Mouse (Mus musculus) hindbrain, postnatal 0 days (tissue): Measurements from ENCODE around the gene Rptor. TPM values are rescaled to one million over a fixed set of nuclear protein-coding genes. Genes with fewer than 3 reads are reported as not detected.
A peak's percentile ranks its signal among the peaks of the same experiment; 100 is the strongest.

ENCODE experiments used
- ATAC-seq: fragments of 200-750 bp; cut with Nextera tagmentation; 2 replicates; pipeline ENCODE4 v1.8.0; 2017; ENCODE audit warnings: mild to moderate bottlenecking, moderate TSS enrichment, moderate library complexity
- DNase-seq: peaks from one replicate; pipeline ENCODE4 v3.0.0-alpha.2; 2015; ENCODE audit warnings: low spot score
- H3K27ac ChIP-seq: fragments of 300-500 bp; sonication (generic); 2 replicates; pipeline ENCODE4 v1.5.1; 2014; ENCODE audit warnings: mild to moderate bottlenecking
- H3K27me3 ChIP-seq: fragments of 300-500 bp; sonication (generic); 2 replicates; pipeline ENCODE4 v1.6.1; 2014; ENCODE audit warnings: low read length, mixed read lengths; ENCODE audit not compliant: insufficient read depth
- H3K36me3 ChIP-seq: fragments of 300-500 bp; sonication (generic); 2 replicates; pipeline ENCODE4 v1.6.1; 2014; ENCODE audit warnings: low read length, mixed read lengths; ENCODE audit not compliant: insufficient read depth
- H3K4me1 ChIP-seq: fragments of 300-500 bp; sonication (generic); 2 replicates; pipeline ENCODE4 v1.6.1; 2014; ENCODE audit warnings: antibody characterized with exemption, low read length, mixed read lengths; ENCODE audit not compliant: insufficient read depth
- H3K4me2 ChIP-seq: fragments of 300-500 bp; sonication (generic); 2 replicates; pipeline ENCODE4 v1.6.1; 2014; ENCODE audit warnings: low read depth, mild to moderate bottlenecking, low read length, moderate library complexity, mixed read lengths
- H3K4me3 ChIP-seq: fragments of 300-500 bp; sonication (generic); 2 replicates; pipeline ENCODE4 v1.5.1; 2014; ENCODE audit warnings: low read length
- H3K9ac ChIP-seq: fragments of 300-500 bp; sonication (generic); replicated peaks from 2 replicates; pipeline ENCODE4 v1.6.1; 2014; ENCODE audit warnings: mild to moderate bottlenecking, low read length, moderate library complexity, mixed read lengths
- H3K9me3 ChIP-seq: fragments of 300-500 bp; sonication (generic); 2 replicates; pipeline ENCODE4 v1.6.1; 2016; ENCODE audit warnings: low read length, mixed read lengths
- CTCF ChIP-seq: IDR thresholded peaks from 2 replicates; pipeline ENCODE4 v1.5.1; 2016; ENCODE audit warnings: antibody characterized with exemption, control low read depth, low read depth
- WGBS: fragments of 180-500 bp; shearing (Covaris S2); extraction: QIAGEN DNeasy Blood & Tissue Kit; methylation state at CpG from one replicate; pipeline ENCODE4 v1.1.7; 2014; 5-methylcytosine and 5-hydroxymethylcytosine counted together
- polyA plus RNA-seq: library from polyadenylated mRNA; unstranded; fragments of >200 nt; fragmentation: Nextera tagmentation; extraction: Ambion mirVana; gene quantifications from 2 replicates; pipeline ENCODE4 v1.2.1, GENCODE M21; 2015
- total RNA-seq: library from RNA; depleted of rRNA; stranded (reverse); fragments of >200 nt; gene quantifications from 2 replicates; pipeline ENCODE4 v1.2.3, GENCODE M21; 2014; rRNA removed

Gene Rptor
- total RNA-seq: 60.8 and 69.0 TPM in 2 replicates
- 8.6 and 8.7 TPM in 2 replicates for polyA plus RNA-seq

GRCm38 (mm10) chr11:119602763-119603526 lies at the start of gene Rptor:
Gene Rptor, plus strand, starts transcription at chr11:119602905.
- no peak for TF ChIP-seq CTCF

DNA sequence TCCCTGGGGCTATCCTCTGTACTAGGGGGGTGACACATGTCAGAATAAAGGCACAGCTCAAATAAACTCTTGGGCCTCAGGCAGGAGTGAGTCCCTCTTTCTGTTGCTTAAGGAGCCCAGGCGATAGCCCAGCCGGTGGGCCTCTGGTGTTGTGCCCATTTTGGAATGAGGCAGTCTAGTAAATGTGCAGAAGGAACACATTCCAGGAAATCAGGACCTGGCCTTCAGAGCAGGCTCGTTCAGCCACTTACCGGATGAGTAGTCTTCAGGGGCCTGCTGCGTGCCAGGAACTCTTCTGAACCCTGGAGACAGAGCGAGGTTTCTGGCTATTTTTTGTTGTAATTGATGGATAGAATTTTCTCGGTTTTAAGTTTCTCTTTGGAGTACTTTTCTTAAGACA lies 48.0 kb upstream of the Rptor start:
- no peaks in the 10 kb centered on the region for H3K27me3 ChIP-seq
- H3K4me2 ChIP-seq: no peak overlapping the region
- no peak for DNase-seq
- H3K36me3 ChIP-seq: no peaks in the 10 kb centered on the region
- no peak overlapping the region for H3K9ac ChIP-seq
- peaks cover 27% of the 10 kb centered on the region for H3K4me1 ChIP-seq
- no peak overlapping the region for H3K4me3 ChIP-seq
- 56% methylated on average over 7 of the region's 7 CpGs for WGBS
- no peak overlapping the region for H3K27ac ChIP-seq
- ATAC-seq: no peak
- no peak for TF ChIP-seq CTCF
- no peaks in the 10 kb centered on the region for H3K9me3 ChIP-seq

More at GRCm38 (mm10) chr11:119602763-119603526, at the start of gene Rptor:
- Histone ChIP-seq H3K36me3 (no peaks in the 10 kb centered on the region), H3K9ac (peak within 1 kb of the TSS; percentile 82), H3K4me3 (peak within 1 kb of the TSS; percentile 75), H3K27me3 (no peaks in the 10 kb centered on the region), H3K27ac (peak within 1 kb of the TSS; percentile 84), H3K4me2 (peak within 1 kb of the TSS; percentile 89), H3K4me1 (peaks cover 7% of the 10 kb centered on the region), H3K9me3 (no peaks in the 10 kb centered on the region)
- WGBS: under 1% methylated on average over 55 of the region's 63 CpGs
- ATAC-seq (peak; percentile 98), DNase-seq (peak; percentile 98)

DNA sequence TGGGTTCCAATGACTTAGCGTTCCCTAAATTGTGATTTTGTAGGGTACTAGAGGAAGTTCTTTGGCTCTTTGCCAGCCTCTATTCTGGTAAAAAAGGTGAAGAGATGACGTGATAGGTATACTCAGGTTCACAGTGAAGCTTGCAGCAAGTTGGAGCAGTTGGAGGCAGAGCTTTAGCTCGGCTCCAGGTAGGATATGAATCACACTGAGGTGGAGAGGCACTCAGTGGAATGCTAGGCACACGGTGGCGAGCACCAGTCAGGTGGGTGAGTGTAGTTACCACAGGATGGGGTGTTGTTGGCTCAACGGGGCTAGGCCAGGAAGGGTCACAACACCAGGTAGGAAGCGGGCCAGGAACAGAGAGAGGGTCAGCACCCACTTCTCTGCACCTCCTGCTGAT lies 47.5 kb upstream of the Rptor start:
- no peak overlapping the region for H3K9ac ChIP-seq
- H3K9me3 ChIP-seq: no peaks in the 10 kb centered on the region
- H3K27ac ChIP-seq: no peak overlapping the region
- H3K4me1 ChIP-seq: peaks cover 24% of the 10 kb centered on the region
- H3K4me2 ChIP-seq: no peak overlapping the region
- ATAC-seq (no peak), DNase-seq (no peak)
- no peaks in the 10 kb centered on the region for H3K27me3 ChIP-seq
- no peak for TF ChIP-seq CTCF
- no peaks in the 10 kb centered on the region for H3K36me3 ChIP-seq
- no peak overlapping the region for H3K4me3 ChIP-seq
- 82% methylated on average over 7 of the region's 7 CpGs for WGBS

- no peak overlapping the region for H3K9ac ChIP-seq
These were observed 44.5 kb upstream of the Rptor start for GRCm38 (mm10) chr11:119557940-119558869.

DNA sequence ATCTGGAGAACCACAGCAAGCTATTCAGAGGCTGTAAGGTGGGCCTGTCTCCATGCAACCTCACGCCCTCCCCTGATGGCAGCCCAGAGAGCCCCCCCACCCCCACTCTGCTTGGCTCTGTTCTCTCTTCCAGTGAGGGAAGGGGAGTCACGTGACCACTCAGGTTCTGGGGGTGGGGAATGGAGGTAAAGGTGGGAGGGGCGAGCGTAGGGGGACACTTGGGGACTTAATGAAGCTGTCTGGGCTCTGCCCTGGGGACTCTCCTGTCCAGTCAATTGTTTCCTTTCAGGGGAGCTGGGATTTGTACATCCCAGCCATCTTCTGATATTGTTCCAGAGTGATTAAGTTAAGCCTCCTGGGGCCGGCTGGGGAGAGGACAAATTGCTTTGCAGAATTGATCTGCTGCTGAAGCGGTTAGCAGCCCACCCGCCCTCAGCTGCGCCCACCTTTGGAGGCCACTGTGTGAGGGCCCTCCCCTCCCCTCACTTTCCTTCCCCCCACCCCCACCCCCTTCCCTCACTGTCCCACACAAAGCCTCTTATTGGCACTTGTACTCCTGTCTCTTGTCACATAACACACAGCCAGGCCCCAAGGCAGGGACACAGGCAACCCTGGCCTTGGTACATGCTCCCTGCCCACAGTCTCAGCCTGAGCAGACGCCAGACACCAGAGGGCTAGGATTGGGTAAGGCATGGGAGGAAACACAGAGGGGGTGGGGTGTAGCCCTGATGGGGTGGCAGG lies 43.7 kb upstream of the Rptor start:
- peaks cover 20% of the 10 kb centered on the region for H3K4me1 ChIP-seq
- TF ChIP-seq CTCF: no peak
- no peak overlapping the region for H3K9ac ChIP-seq
- no peak overlapping the region for H3K4me3 ChIP-seq
- ATAC-seq: peak; percentile 50; the same call in 1 of the 2 replicates
- peak overlapping the region; percentile 51; the same call in 1 of the 2 replicates for H3K27ac ChIP-seq
- H3K27me3 ChIP-seq: no peaks in the 10 kb centered on the region
- no peak overlapping the region for H3K4me2 ChIP-seq
- no peak for DNase-seq
- WGBS: 10% methylated on average over 9 of the region's 9 CpGs
- no peaks in the 10 kb centered on the region for H3K36me3 ChIP-seq
- H3K9me3 ChIP-seq: no peaks in the 10 kb centered on the region

More at GRCm38 (mm10) chr11:119557940-119558869, 44.5 kb upstream of the Rptor start:
- ATAC-seq: peak; percentile 52; the same call in 1 of the 2 replicates
- no peak for TF ChIP-seq CTCF
- WGBS: 13% methylated on average over 17 of the region's 17 CpGs
- Histone ChIP-seq H3K9me3 (no peaks in the 10 kb centered on the region), H3K36me3 (no peaks in the 10 kb centered on the region), H3K4me1 (peaks cover 20% of the 10 kb centered on the region), H3K27me3 (no peaks in the 10 kb centered on the region), H3K4me3 (no peak overlapping the region), H3K27ac (peak overlapping the region; percentile 51), H3K4me2 (0 out of 2 replicates have a peak overlapping the region, but pooled peaks have one; percentile 18)
- no peak for DNase-seq

DNA sequence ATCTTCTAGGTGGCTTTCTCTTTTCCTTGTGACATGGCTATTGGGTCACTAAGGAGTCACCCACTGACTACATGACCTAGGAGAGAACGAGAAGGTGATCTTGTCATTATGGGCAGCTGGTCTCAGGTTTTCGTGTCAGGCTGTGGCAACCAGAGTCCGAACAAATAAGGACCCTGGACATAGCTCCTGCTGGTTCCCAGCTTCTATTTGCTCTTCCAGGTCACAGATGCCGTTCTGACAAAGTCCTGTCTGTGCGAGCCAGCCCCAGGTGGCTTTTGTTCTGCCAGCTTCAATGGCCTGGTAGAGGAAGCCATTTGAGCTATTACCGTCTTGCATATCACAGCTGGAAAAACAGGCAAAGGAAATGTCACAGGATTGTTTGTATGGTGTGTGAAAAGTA lies 40.4 kb upstream of the Rptor start:
- Histone ChIP-seq H3K36me3 (no peaks in the 10 kb centered on the region), H3K4me2 (no peak overlapping the region), H3K27ac (no peak overlapping the region), H3K9ac (no peak overlapping the region), H3K27me3 (no peaks in the 10 kb centered on the region), H3K9me3 (no peaks in the 10 kb centered on the region), H3K4me3 (no peak overlapping the region), H3K4me1 (peaks cover 20% of the 10 kb centered on the region)
- no peak for TF ChIP-seq CTCF
- ATAC-seq (no peak), DNase-seq (no peak)
- 29% methylated on average over 6 of the region's 6 CpGs for WGBS
